Mouse (Mus musculus): ENCODE results near the gene Txnl4b.

GRCm38 (mm10) chr8:109593117-109593788 is 27.6 kb downstream of the Txnl4b start:
- TF ChIP-seq CTCF (IDR thresholded peaks at IDR 0.05; ENCODE audit: borderline replicate concordance, insufficient read depth, low read depth, low read length) (no peak), POLR2A (IDR thresholded peaks at IDR 0.05; ENCODE audit: borderline replicate concordance, insufficient read depth, low read length) (no peak)

Data from cerebellum, adult 2 months (tissue).